Mouse (Mus musculus): ENCODE results near the gene Srgap2.

Gene Srgap2

GRCm38 (mm10) chr1:131245926-131246325, 281.2 kb downstream of the Srgap2 start:
- DNase-seq (ENCODE audit: low spot score in 2 of 2), result peak in 1 of 2 experiments; percentile 46

- DNase-seq (ENCODE audit: low spot score in 2 of 2), result peak; percentile 74 to 76
These were observed 281.9 kb downstream of the Srgap2 start, which contains the start of gene Rassf5 for GRCm38 (mm10) chr1:131245089-131245856. Gene Rassf5, minus strand, starts transcription at chr1:131245258.

GRCm38 (mm10) chr1:131244536-131245088, 282.5 kb downstream of the Srgap2 start:
- DNase-seq (ENCODE audit: low spot score in 2 of 2), result no peak

GRCm38 (mm10) chr1:131242956-131243355, 284.2 kb downstream of the Srgap2 start:
- DNase-seq (ENCODE audit: low spot score in 2 of 2), result no peak

GRCm38 (mm10) chr1:131239576-131240193, 287.5 kb downstream of the Srgap2 start:
- DNase-seq (ENCODE audit: low spot score in 2 of 2), result no peak

GRCm38 (mm10) chr1:131238931-131239381, 288.2 kb downstream of the Srgap2 start:
- DNase-seq (ENCODE audit: low spot score in 2 of 2), result peak; percentile 86 to 89

GRCm38 (mm10) chr1:131236077-131236476, 291.1 kb downstream of the Srgap2 start:
- DNase-seq (ENCODE audit: low spot score in 2 of 2), result no peak
